Mouse (Mus musculus) neural tube, embryonic 11.5 days (tissue): Measurements from ENCODE around the gene Slc22a16. TPM values are rescaled to one million over a fixed set of nuclear protein-coding genes. Genes with fewer than 3 reads are reported as not detected.

ENCODE experiments used
- ATAC-seq: fragments of 200-750 bp; cut with Nextera tagmentation; 2 replicates; pipeline ENCODE4 v1.8.0; 2017; ENCODE audit warnings: moderate number of reproducible peaks, mild to moderate bottlenecking, moderate TSS enrichment, moderate library complexity; ENCODE audit not compliant: insufficient read depth, low FRiP score, low TSS enrichment
- DNase-seq: peaks from one replicate; pipeline ENCODE4 v3.0.0-alpha.2; 2015; ENCODE audit warnings: low spot score
- H3K27ac ChIP-seq: fragments of 300-500 bp; sonication (generic); 2 replicates; pipeline ENCODE4 v1.5.1; 2014; ENCODE audit warnings: low read depth, mild to moderate bottlenecking, low read length
- H3K27me3 ChIP-seq: fragments of 300-500 bp; sonication (generic); 2 replicates; pipeline ENCODE4 v1.6.1; 2014; ENCODE audit warnings: mild to moderate bottlenecking, low read length, mixed read lengths; ENCODE audit not compliant: control insufficient read depth, insufficient read depth
- H3K36me3 ChIP-seq: fragments of 300-500 bp; sonication (generic); 2 replicates; pipeline ENCODE4 v1.6.1; 2014; ENCODE audit warnings: mild to moderate bottlenecking, low read length, moderate library complexity, mixed read lengths; ENCODE audit not compliant: control insufficient read depth, insufficient read depth
- H3K4me1 ChIP-seq: fragments of 300-500 bp; sonication (generic); 2 replicates; pipeline ENCODE4 v1.6.1; 2014; ENCODE audit warnings: low read length, mixed read lengths; ENCODE audit not compliant: control insufficient read depth, insufficient read depth
- H3K4me2 ChIP-seq: fragments of 300-500 bp; sonication (generic); 2 replicates; pipeline ENCODE4 v1.6.1; 2014; ENCODE audit warnings: low read depth, mild to moderate bottlenecking, moderate library complexity
- H3K4me3 ChIP-seq: fragments of 300-500 bp; sonication (generic); 2 replicates; pipeline ENCODE4 v1.5.1; 2014; ENCODE audit warnings: low read depth, low read length
- H3K9ac ChIP-seq: fragments of 300-500 bp; sonication (generic); 2 replicates; pipeline ENCODE4 v1.6.1; 2014; ENCODE audit warnings: mild to moderate bottlenecking, low read length
- H3K9me3 ChIP-seq: fragments of 300-500 bp; sonication (generic); 2 replicates; pipeline ENCODE4 v1.6.1; 2016; ENCODE audit warnings: low read length; ENCODE audit not compliant: control insufficient read depth
- WGBS: fragments of 180-500 bp; shearing (Covaris S2); extraction: QIAGEN DNeasy Blood & Tissue Kit; methylation state at CpG from one replicate; pipeline ENCODE4 v1.1.7; 2014; 5-methylcytosine and 5-hydroxymethylcytosine counted together
- polyA plus RNA-seq: library from polyadenylated mRNA; unstranded; fragments of >200 nt; fragmentation: Nextera tagmentation; extraction: Ambion mirVana; gene quantifications from 2 replicates; pipeline ENCODE4 v1.2.1, GENCODE M21; 2014

Gene Slc22a16
- polyA plus RNA-seq, 1 experiment from 2014 or later, result not detected

DNA sequence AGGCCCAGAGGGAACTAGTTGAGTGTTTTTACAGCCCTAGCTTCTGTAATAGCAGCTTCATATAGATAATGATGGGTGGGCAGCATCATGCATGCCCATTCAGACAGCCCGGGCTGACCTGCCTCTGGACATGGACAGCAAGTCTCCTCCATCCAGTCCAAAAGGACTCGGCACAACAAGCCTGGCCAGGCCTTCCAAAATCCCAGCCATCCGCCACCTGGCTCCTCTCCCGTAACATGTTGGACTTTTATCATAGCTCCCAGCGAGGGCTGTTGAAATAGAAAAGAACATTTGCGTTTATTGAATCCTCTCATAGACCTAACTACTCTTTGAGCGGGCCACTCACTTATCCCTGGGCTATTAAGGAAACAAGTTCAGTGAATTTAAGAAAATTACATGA, 71.8 kb downstream of the Slc22a16 start:
- ATAC-seq (no peak), DNase-seq (no peak)
- H3K27me3 ChIP-seq, result no peaks in the 10 kb centered on the region
- H3K4me2 ChIP-seq, result no peak overlapping the region
- WGBS, result 92% methylated on average over 7 of the region's 7 CpGs
- no peak overlapping the region for H3K27ac ChIP-seq
- H3K9ac ChIP-seq, result no peak overlapping the region
- no peaks in the 10 kb centered on the region for H3K36me3 ChIP-seq
- H3K9me3 ChIP-seq, result no peaks in the 10 kb centered on the region
- no peak overlapping the region for H3K4me3 ChIP-seq
- H3K4me1 ChIP-seq, result peaks cover 3% of the 10 kb centered on the region

DNA sequence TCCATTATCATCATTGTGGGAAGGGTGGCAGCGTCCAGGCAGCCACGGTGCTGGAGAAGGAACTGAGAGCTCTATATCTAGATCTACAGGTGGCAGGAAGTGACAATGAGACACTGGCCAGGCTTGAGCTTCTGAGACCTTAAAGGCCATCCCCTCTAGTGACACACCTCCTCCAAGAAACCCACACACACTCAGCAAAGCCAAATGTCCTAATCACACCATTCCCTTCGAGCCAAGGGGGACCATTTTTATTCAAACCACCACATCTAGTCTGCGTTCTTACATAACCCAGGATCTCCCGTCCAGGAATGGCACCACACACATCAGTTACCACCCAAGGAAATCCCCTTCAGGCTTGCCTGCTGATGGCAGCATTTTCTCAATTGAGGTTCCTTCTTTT, 73.0 kb downstream of the Slc22a16 start:
- no peak overlapping the region for H3K4me2 ChIP-seq
- H3K4me1 ChIP-seq, result peaks cover 3% of the 10 kb centered on the region
- 89% methylated on average over 5 of the region's 5 CpGs for WGBS
- no peaks in the 10 kb centered on the region for H3K36me3 ChIP-seq
- no peaks in the 10 kb centered on the region for H3K27me3 ChIP-seq
- H3K9me3 ChIP-seq, result no peaks in the 10 kb centered on the region
- DNase-seq, result no peak
- H3K9ac ChIP-seq, result no peak overlapping the region
- no peak for ATAC-seq
- H3K4me3 ChIP-seq, result no peak overlapping the region
- no peak overlapping the region for H3K27ac ChIP-seq

DNA sequence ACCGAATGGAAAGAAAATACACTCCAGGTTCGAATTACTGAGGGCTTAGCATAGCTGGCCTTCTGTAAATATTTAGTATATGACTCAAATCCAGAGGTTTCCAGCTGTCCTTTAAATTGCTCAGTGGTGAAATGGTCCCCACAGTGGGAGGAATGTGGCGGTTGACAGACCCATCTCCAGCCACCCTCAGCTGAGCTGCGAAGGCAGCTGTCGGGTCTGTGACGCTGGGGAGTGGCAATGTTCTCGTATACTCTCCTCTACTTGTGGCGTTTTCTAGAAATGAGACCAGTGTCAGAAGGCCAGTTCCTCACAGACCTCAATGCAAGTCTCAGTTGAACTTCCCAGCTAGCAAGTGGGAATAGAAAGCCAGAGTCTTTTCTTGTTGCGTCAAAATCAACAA, 74.3 kb downstream of the Slc22a16 start:
- 85% methylated on average over 9 of the region's 9 CpGs for WGBS
- no peak for DNase-seq
- no peaks in the 10 kb centered on the region for H3K36me3 ChIP-seq
- no peaks in the 10 kb centered on the region for H3K27me3 ChIP-seq
- H3K4me3 ChIP-seq, result no peak overlapping the region
- no peak overlapping the region for H3K4me2 ChIP-seq
- H3K27ac ChIP-seq, result no peak overlapping the region
- no peak overlapping the region for H3K9ac ChIP-seq
- ATAC-seq, result no peak
- H3K4me1 ChIP-seq, result no peaks in the 10 kb centered on the region
- no peaks in the 10 kb centered on the region for H3K9me3 ChIP-seq

DNA sequence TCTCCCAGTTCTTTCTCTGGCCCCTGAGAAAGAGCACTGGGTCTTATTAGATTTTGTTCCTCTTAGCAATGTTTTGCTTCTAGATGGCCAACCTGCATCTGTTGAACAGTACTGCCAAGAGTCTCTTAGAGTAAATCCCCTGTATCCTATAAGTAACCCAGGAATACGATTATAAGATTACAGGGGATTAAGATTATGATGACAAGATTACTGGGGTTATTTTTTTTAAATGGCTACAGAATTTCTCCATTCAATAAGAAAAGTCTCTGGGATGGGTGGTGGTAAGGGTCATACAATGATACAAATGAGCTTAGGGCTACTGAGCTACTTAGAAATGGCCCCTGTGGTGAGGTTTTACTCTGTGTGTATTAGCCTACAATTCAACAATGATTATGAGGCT, 75.2 kb downstream of the Slc22a16 start:
- no peaks in the 10 kb centered on the region for H3K4me1 ChIP-seq
- H3K9ac ChIP-seq, result no peak overlapping the region
- ATAC-seq, result no peak
- no peak overlapping the region for H3K4me3 ChIP-seq
- no peaks in the 10 kb centered on the region for H3K27me3 ChIP-seq
- no peaks in the 10 kb centered on the region for H3K36me3 ChIP-seq
- WGBS, result 84% methylated on average over 1 of the region's 1 CpGs
- H3K27ac ChIP-seq, result no peak overlapping the region
- H3K9me3 ChIP-seq, result no peaks in the 10 kb centered on the region
- H3K4me2 ChIP-seq, result no peak overlapping the region
- no peak for DNase-seq

DNA sequence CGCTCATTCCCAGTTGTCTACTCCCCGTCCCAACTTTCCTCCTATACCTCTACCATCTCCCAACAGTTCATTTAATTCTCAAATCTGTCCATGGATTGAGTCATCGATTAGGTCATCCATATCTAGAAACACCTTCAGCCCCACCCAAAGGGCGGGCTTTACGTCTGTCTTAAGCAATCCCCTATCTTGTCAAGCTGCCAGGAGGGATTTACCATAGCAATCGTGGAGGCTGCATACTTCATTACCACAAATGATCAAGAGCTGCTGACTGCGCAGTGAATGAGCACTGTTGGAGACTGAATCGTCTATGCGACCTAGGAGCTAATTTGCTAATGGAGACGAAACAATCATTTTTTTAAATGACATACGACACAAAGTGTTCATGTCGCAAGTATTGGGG, 78.6 kb downstream of the Slc22a16 start:
- 90% methylated on average over 12 of the region's 12 CpGs for WGBS
- no peaks in the 10 kb centered on the region for H3K27me3 ChIP-seq
- ATAC-seq, result no peak

DNA sequence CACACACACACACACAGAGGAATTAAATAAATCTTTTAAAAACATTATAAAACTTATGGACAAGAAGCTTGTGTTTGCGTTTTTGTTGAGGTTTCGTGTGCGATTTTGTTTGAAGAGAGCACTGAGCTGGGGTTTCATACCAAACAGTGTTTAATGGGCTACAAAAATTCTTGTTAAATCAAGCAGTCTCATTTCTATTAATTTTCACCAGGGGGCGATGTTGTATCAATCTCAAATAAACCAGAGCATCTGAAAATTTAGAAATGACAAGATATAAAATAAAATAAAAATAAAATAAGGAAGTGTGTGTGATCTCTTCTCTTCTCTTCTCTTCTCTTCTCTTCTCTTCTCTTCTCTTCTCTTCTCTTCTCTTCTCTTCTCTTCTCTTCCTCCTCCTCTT, 79.5 kb downstream of the Slc22a16 start:
- H3K4me2 ChIP-seq, result no peak overlapping the region
- 37% methylated on average over 4 of the region's 4 CpGs for WGBS
- H3K9me3 ChIP-seq, result no peaks in the 10 kb centered on the region
- H3K27me3 ChIP-seq, result no peaks in the 10 kb centered on the region
- no peak overlapping the region for H3K4me3 ChIP-seq
- no peak for ATAC-seq
- no peaks in the 10 kb centered on the region for H3K36me3 ChIP-seq
- DNase-seq, result no peak
- H3K9ac ChIP-seq, result no peak overlapping the region
- H3K27ac ChIP-seq, result no peak overlapping the region
- 0 out of 2 replicates have a peak, but pooled peaks cover 2% of the 10 kb centered on the region for H3K4me1 ChIP-seq

More for the DNA sequence above, 78.6 kb downstream of the Slc22a16 start:
- Histone ChIP-seq H3K9me3 (no peaks in the 10 kb centered on the region), H3K36me3 (no peaks in the 10 kb centered on the region), H3K4me2 (no peak overlapping the region), H3K4me1 (0 out of 2 replicates have a peak, but pooled peaks cover 2% of the 10 kb centered on the region), H3K4me3 (no peak overlapping the region), H3K9ac (no peak overlapping the region), H3K27ac (no peak overlapping the region)
- no peak for DNase-seq

DNA sequence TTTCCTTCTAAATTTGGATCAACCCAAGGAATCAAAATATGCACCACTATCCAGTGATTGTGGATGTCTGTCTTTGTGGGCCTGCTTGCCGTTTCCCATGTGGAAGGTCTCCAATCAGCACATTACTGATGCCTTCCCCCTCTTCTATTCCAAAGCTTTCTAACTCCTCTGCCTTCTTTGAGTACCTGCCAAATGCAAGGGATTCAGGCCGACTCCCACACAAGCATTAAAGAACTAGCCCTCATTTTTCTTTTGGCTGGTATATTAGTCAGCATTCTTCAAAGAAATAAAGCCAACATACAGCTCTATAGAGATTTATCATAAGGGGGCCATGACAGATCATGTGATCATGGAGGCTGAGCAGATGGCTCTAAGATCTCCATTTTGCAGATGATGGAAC, 81.5 kb downstream of the Slc22a16 start:
- no peaks in the 10 kb centered on the region for H3K27me3 ChIP-seq
- no peak overlapping the region for H3K9ac ChIP-seq
- H3K4me1 ChIP-seq, result 0 out of 2 replicates have a peak, but pooled peaks cover 2% of the 10 kb centered on the region
- ATAC-seq, result no peak
- H3K4me2 ChIP-seq, result no peak overlapping the region
- no peak overlapping the region for H3K27ac ChIP-seq
- no peaks in the 10 kb centered on the region for H3K9me3 ChIP-seq
- no peak for DNase-seq
- 85% methylated on average over 2 of the region's 2 CpGs for WGBS
- no peak overlapping the region for H3K4me3 ChIP-seq
- H3K36me3 ChIP-seq, result no peaks in the 10 kb centered on the region

Other genes starting within 250 kb of the Slc22a16 start
- gene Cdk19, start 230.8 kb upstream of the Slc22a16 start, polyA plus RNA-seq, result 8.2 and 9.0 TPM in 2 replicates
- 0.13 and 0.24 TPM in 2 replicates for gene Ddo, start 59.7 kb downstream of the Slc22a16 start, polyA plus RNA-seq
- gene Mettl24, start 112.9 kb downstream of the Slc22a16 start, polyA plus RNA-seq, result 0.77 and 1.3 TPM in 2 replicates